In genomic region chr6:135362459-135363159, GRCm38 (mm10) we compare ENCODE assay signal across 8 mouse cellular contexts. TPM values are rescaled to one million over a fixed set of nuclear protein-coding genes. Genes with fewer than 3 reads are reported as not detected.
A peak's percentile ranks its signal among the peaks of the same experiment; 100 is the strongest.
DNase-seq lines count a peak whose midpoint lies in the region; ATAC-seq and TF ChIP-seq lines count a peak whose summit lies in the region.

TSS of gene Emp1 (plus strand) at chr6:135362545.

- 20% methylated on average over 13 of the region's 13 CpGs for WGBS in intestine, embryonic 14.5 days
- WGBS in limb, embryonic 11.5 days, result 46% methylated on average over 13 of the region's 13 CpGs
- WGBS in midbrain, embryonic 16.5 days, result 26% methylated on average over 13 of the region's 13 CpGs
- 10% methylated on average over 13 of the region's 13 CpGs for WGBS in stomach, postnatal 0 days

- peak; percentile 5 to 14 for DNase-seq in cerebellum, postnatal 36 days
- no peak for DNase-seq in cerebellum, adult 9-11 months
- peak; percentile 86 for DNase-seq in brain, adult 2 months (ENCODE audit: low read depth, low spot score)
- peak; percentile 72 for DNase-seq in intestine, embryonic 14.5 days (ENCODE audit: low spot score)
- no peak for DNase-seq in limb, embryonic 11.5 days (ENCODE audit: low spot score)
- peak; percentile 90 for DNase-seq in stomach, postnatal 0 days (ENCODE audit: low spot score)

- no peaks in the 10 kb centered on the region for H3K9me3 ChIP-seq in intestine, embryonic 14.5 days (ENCODE audit: control insufficient read depth, low read length)
- H3K9me3 ChIP-seq in limb, embryonic 11.5 days (ENCODE audit: control insufficient read depth, low read length), result no peaks in the 10 kb centered on the region
- no peaks in the 10 kb centered on the region for H3K9me3 ChIP-seq in midbrain, embryonic 16.5 days (replicated peaks; ENCODE audit: control insufficient read depth, low read length, poor library complexity, severe bottlenecking)
- no peaks in the 10 kb centered on the region for H3K9me3 ChIP-seq in stomach, postnatal 0 days (ENCODE audit: control insufficient read depth, low read length)

- H3K4me3 ChIP-seq in intestine, embryonic 14.5 days (ENCODE audit: low read depth, low read length), result peak within 1 kb of the TSS; percentile 22
- H3K4me3 ChIP-seq in limb, embryonic 11.5 days (ENCODE audit: low read depth, low read length), result no peak within 1 kb of the TSS
- no peak within 1 kb of the TSS for H3K4me3 ChIP-seq in midbrain, embryonic 16.5 days (ENCODE audit: low read depth, low read length)
- peak within 1 kb of the TSS; percentile 50 for H3K4me3 ChIP-seq in stomach, postnatal 0 days (ENCODE audit: low read depth, low read length)

- no peak for TF ChIP-seq CTCF in stomach, postnatal 0 days (IDR thresholded peaks at IDR 0.05; ENCODE audit: low read depth)

- H3K36me3 ChIP-seq in intestine, embryonic 14.5 days (ENCODE audit: control insufficient read depth, insufficient read depth, low read length), result no peaks in the 10 kb centered on the region
- no peaks in the 10 kb centered on the region for H3K36me3 ChIP-seq in limb, embryonic 11.5 days (ENCODE audit: control insufficient read depth, insufficient read depth, low read length)
- H3K36me3 ChIP-seq in midbrain, embryonic 16.5 days (ENCODE audit: control insufficient read depth, insufficient read depth, low read length), result no peaks in the 10 kb centered on the region
- no peaks in the 10 kb centered on the region; the same call in 1 of the 2 replicates for H3K36me3 ChIP-seq in stomach, postnatal 0 days (ENCODE audit: control insufficient read depth, insufficient read depth, low read length)

- TF ChIP-seq EP300 in stomach, postnatal 0 days (optimal IDR thresholded peaks at IDR 0.05), result peak; percentile 90

- H3K4me2 ChIP-seq in intestine, embryonic 14.5 days (ENCODE audit: low read length), result peak within 1 kb of the TSS; percentile 39
- H3K4me2 ChIP-seq in limb, embryonic 11.5 days (ENCODE audit: low read depth, severe bottlenecking), result no peak within 1 kb of the TSS
- H3K4me2 ChIP-seq in midbrain, embryonic 16.5 days (ENCODE audit: low read length), result peak within 1 kb of the TSS; percentile 27
- peak within 1 kb of the TSS; percentile 52 for H3K4me2 ChIP-seq in stomach, postnatal 0 days (replicated peaks; ENCODE audit: low read depth)

- H3K4me1 ChIP-seq in intestine, embryonic 14.5 days (replicated peaks; ENCODE audit: control insufficient read depth, insufficient read depth, low read length), result peaks cover 36% of the 10 kb centered on the region
- peaks cover 6% of the 10 kb centered on the region; the same call in 1 of the 2 replicates for H3K4me1 ChIP-seq in limb, embryonic 11.5 days (ENCODE audit: control insufficient read depth, insufficient read depth, low read length)
- 0 out of 2 replicates have a peak, but pooled peaks cover 2% of the 10 kb centered on the region for H3K4me1 ChIP-seq in midbrain, embryonic 16.5 days (ENCODE audit: control insufficient read depth, insufficient read depth, low read length)
- H3K4me1 ChIP-seq in stomach, postnatal 0 days (replicated peaks; ENCODE audit: control insufficient read depth, insufficient read depth), result peaks cover 8% of the 10 kb centered on the region

- H3K27me3 ChIP-seq in intestine, embryonic 14.5 days (replicated peaks; ENCODE audit: control insufficient read depth, insufficient read depth, low read length), result no peaks in the 10 kb centered on the region
- no peaks in the 10 kb centered on the region for H3K27me3 ChIP-seq in limb, embryonic 11.5 days (ENCODE audit: control insufficient read depth, insufficient read depth, low read length)
- no peaks in the 10 kb centered on the region for H3K27me3 ChIP-seq in midbrain, embryonic 16.5 days (ENCODE audit: control insufficient read depth, insufficient read depth, low read depth, low read length)
- H3K27me3 ChIP-seq in stomach, postnatal 0 days (ENCODE audit: control insufficient read depth, insufficient read depth, low read length), result no peaks in the 10 kb centered on the region

- ATAC-seq in granulocyte monocyte progenitor cell, adult 5-6 weeks (replicated peaks; ENCODE audit: poor library complexity, severe bottlenecking), result peak; percentile 36
- peak; percentile 41 for ATAC-seq in intestine, embryonic 14.5 days (replicated peaks; ENCODE audit: low FRiP score, low TSS enrichment, low read depth)
- ATAC-seq in limb, embryonic 11.5 days (ENCODE audit: insufficient number of reproducible peaks, low FRiP score, low TSS enrichment, low read depth), result no peak
- peak; percentile 23; the same call in 1 of the 2 replicates for ATAC-seq in midbrain, embryonic 16.5 days
- ATAC-seq in stomach, postnatal 0 days (ENCODE audit: low FRiP score, low TSS enrichment), result peak; percentile 89

- peak within 1 kb of the TSS; percentile 76 for H3K27ac ChIP-seq in intestine, embryonic 14.5 days (ENCODE audit: low read depth)
- H3K27ac ChIP-seq in limb, embryonic 11.5 days (replicated peaks; ENCODE audit: low read depth, low read length), result 0 out of 2 replicates have a peak within 1 kb of the TSS, but pooled peaks have one; percentile 1
- H3K27ac ChIP-seq in midbrain, embryonic 16.5 days (ENCODE audit: low read length), result no peak within 1 kb of the TSS
- peak within 1 kb of the TSS; percentile 94 for H3K27ac ChIP-seq in stomach, postnatal 0 days (replicated peaks)

- peak within 1 kb of the TSS; percentile 48 for H3K9ac ChIP-seq in intestine, embryonic 14.5 days (ENCODE audit: low read length)
- no peak within 1 kb of the TSS for H3K9ac ChIP-seq in limb, embryonic 11.5 days (ENCODE audit: low read length)
- no peak within 1 kb of the TSS for H3K9ac ChIP-seq in midbrain, embryonic 16.5 days (ENCODE audit: low read depth, low read length)
- peak within 1 kb of the TSS; percentile 65 for H3K9ac ChIP-seq in stomach, postnatal 0 days (ENCODE audit: low read length)

RNA-seq across cellular contexts. Expression of gene Emp1, which starts in this region (rescaled TPM):
- not detected in 2 replicates for total RNA-seq in granulocyte monocyte progenitor cell, adult 5-6 weeks (2014; fragmentation: Nextera tagmentation)
- total RNA-seq in granulocyte monocyte progenitor cell, adult 5-6 weeks (2017), result not detected in 2 replicates
- 12.7 and 15.2 TPM in 2 replicates for polyA plus RNA-seq in intestine, embryonic 14.5 days (2014; fragmentation: Nextera tagmentation; extraction: Ambion mirVana)
- 6.8 and 7.8 TPM in 2 replicates for polyA plus RNA-seq in limb, embryonic 11.5 days (2014; fragmentation: Nextera tagmentation; extraction: Ambion mirVana)
- 7.5 TPM in 2 replicates for polyA plus RNA-seq in midbrain, embryonic 16.5 days (2015; fragmentation: Nextera tagmentation; extraction: Ambion mirVana)
- 88.1 and 105 TPM in 2 replicates for polyA plus RNA-seq in stomach, postnatal 0 days (2015; fragmentation: Nextera tagmentation; extraction: Ambion mirVana)

Comparison
In these comparisons a context has a peak if more than half of its experiments do, and no peak if none do; other contexts are left out.
1. DNase-seq: peak in cerebellum, postnatal 36 days (2 of 2), brain, adult 2 months (single experiment), intestine, embryonic 14.5 days (single experiment) and stomach, postnatal 0 days (single experiment); none in cerebellum, adult 9-11 months (single experiment) and limb, embryonic 11.5 days (single experiment).
2. Peak in ATAC-seq in granulocyte monocyte progenitor cell, adult 5-6 weeks; RNA of the gene not detected or under 1 TPM.
3. H3K4me3 ChIP-seq: peak in intestine, embryonic 14.5 days (single experiment) and stomach, postnatal 0 days (single experiment); none in limb, embryonic 11.5 days (single experiment) and midbrain, embryonic 16.5 days (single experiment).
4. H3K9ac ChIP-seq: peak in intestine, embryonic 14.5 days (single experiment) and stomach, postnatal 0 days (single experiment); none in limb, embryonic 11.5 days (single experiment) and midbrain, embryonic 16.5 days (single experiment).